Mouse (Mus musculus) R1 (cell line): Measurements from ENCODE around the gene Lfng.
A peak's percentile ranks its signal among the peaks of the same experiment; 100 is the strongest.

Experiments used
- DNase-seq: peaks from one replicate; pipeline ENCODE4 v3.0.0-alpha.2; 2018; ENCODE audit warnings: low read depth, low spot score

Gene Lfng

DNA sequence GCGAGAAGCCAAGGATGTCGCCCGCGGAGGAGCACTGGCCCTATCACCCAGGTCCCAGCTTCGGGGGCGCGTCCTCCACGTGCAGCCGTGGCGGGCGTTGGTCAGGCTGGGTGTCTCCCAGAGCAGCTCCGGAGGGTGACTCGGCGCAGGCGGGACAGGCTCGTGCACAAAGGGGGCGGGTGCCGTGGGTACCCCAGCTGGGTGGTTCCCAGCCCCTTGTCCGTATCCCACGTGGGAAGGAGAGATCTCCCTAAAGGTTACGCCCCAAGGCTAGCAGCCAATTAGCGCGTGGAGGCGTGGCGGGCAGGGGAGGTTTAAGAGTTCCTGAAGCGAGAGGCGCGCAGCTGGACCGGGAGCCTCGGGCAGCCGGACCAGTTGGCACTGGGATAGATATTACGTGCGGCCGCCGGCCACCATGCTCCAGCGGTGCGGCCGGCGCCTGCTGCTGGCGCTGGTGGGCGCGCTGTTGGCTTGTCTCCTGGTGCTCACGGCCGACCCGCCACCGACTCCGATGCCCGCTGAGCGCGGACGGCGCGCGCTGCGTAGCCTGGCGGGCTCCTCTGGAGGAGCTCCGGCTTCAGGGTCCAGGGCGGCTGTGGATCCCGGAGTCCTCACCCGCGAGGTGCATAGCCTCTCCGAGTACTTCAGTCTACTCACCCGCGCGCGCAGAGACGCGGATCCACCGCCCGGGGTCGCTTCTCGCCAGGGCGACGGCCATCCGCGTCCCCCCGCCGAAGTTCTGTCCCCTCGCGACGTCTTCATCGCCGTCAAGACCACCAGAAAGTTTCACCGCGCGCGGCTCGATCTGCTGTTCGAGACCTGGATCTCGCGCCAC lies at the start of gene Lfng:
Gene Lfng, plus strand, starts transcription at position 320 of the 835 bp plus-strand sequence.
- peak; percentile 94 for DNase-seq

DNA sequence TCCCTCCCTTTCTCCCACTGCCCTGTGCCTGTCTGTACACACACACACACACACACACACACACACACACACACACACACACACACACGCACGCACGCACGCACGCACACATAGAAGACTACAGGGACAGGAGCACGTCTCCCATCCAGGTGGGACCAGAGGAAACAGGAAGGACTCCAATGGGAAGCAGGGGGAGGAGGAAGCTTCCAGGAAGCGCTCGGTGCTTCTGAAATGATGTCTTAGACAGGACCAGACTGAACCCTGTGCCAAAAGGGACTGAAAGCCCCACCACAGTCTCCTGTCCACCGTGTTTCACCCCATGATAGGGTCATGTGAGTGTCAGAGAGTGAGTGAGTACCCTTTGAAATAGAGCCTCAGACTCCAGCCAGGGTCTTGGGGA lies 44.5 kb upstream of the Lfng start:
- no peak for DNase-seq

DNA sequence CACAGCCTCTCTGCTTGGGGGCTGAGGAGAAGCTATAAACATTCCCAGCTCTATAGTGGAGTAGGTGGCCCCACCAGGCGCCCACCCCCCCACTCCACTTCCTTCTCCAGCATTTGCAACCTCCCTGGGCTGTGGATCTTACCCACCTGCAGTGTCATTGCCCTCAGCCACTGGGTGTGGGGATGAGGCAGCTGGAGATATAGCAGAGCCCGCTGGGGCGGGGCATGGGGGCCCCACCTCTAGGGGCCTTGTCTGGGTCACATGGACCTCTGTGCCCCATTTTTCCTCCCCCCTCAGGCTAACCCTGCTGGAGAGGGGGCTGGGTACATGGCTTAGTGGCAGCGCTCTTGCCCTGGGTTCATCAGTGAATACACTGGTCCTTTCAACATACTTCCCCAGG lies 42.2 kb upstream of the Lfng start, which contains the start of gene Grifin:
Gene Grifin, minus strand, starts transcription at position 176 of the 400 bp plus-strand sequence.
- no peak for DNase-seq

DNA sequence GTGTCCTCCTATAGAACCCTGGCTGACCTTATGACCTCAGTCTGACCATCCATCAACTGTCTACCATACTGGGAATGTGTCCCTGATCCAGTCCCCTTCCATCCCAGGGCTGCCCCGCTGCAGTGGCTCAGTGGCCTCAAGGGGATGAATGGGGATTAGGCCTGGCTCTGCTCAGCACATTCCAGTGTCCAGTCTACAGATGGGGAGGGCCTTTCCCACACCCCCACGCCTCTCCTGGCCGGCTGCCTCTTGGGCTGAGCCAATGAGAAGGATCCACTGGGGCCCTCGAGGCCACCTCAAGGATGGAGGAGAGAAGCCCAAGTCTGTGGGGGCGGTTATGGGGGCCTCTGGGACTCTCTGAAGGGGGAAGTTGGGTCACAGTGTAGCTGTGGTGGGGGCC lies 41.7 kb upstream of the Lfng start:
- DNase-seq = no peak

GRCm38 (mm10) chr5:140565856-140566255 lies 41.3 kb upstream of the Lfng start:
- no peak for DNase-seq

GRCm38 (mm10) chr5:140566271-140566670 lies 40.8 kb upstream of the Lfng start:
- DNase-seq = no peak

DNA sequence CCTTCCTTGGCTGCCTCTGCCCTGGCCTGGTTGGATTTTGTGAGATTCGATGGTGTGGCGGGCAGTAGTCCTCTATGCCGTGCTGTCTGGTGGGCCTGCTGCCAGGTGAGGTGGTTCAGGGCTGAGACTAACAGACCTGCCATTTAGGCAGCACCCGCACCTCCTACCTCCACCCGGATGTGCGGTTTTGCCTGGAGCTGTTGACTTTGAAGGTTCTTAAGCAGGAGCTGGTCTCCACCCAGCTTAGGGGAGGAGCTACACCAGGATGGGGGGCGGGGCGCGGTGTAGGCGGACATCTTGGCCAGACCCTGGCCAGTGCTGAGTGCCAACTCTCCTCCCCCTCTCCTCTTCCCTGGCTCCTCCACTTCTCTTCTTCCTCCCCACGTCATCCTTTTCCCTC lies 39.8 kb upstream of the Lfng start:
- peak; percentile 91 for DNase-seq

DNA sequence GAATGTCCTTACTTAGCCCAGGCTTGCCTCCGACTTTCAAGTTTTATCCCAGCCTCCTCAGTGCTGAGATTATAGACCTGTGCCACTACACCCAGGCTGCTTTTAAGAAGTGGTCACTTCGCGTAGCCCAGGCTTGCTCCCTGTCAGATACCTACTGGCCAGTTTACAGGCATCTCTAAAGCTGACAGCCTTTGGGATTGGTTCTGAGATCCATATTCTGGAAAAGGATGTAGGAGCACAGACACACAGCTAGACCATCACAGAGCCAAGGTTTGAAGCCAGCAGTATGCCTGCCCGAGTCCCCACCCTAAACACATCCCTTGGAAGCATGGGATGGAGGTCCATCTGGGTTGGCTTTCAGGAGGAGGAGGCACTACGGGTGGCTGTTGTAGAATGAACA lies 39.4 kb upstream of the Lfng start:
- no peak for DNase-seq

DNA sequence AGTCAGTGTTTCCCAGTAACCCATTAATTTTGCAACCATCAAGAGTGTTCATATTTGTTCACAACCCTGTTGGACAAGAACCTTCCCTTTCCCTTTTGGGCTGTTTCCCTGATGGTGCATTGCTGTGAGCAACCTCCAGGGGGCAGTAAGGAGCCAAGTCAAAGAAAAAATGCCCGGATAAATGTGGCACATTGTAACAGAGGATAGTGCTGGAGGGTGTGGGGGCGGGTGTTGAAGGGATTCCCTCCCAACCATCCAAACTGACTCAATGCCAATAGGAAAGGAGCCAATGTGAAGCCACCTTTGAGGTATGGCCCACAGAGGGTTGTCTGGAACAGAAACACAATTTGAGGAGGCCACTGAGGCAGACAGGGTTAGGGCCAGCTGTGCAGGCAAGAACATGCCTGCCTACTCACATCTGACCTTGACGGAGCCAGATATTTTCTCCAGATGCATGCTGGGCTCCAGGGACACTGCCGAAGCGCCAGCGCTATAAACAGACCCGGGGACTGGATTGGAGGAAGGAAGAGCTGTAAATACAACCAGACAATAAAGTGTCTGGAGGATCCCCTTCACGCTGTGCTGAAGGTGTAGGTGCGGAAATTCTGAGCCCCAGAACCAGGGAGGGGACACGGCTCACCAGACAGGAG lies 38.7 kb upstream of the Lfng start:
- DNase-seq = peak; percentile 88

- DNase-seq = peak; percentile 38
These were observed 38.0 kb upstream of the Lfng start for GRCm38 (mm10) chr5:140569032-140569595.

GRCm38 (mm10) chr5:140570223-140570870 lies 36.8 kb upstream of the Lfng start:
- DNase-seq = peak; percentile 67

GRCm38 (mm10) chr5:140571201-140571600 lies 35.9 kb upstream of the Lfng start:
- DNase-seq = no peak

DNA sequence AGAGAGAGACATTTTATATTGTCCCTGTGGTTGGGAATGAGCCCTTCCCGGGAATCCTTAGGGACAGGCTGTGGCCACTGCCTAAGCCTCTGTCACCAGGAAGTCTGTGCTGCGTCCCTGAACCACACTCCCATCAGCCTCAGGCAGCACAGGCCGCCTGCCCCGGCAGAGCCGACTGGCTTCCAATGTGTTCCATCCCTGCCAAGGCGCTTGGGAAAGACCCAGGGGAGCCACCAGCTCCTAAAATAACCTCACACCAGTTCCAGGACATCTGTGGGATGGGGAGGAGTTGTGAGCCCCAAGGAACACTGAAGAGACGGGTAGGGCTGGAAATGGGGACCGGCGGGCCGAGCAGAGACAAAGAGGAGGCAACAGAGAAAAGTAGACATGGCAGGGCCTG lies 35.4 kb upstream of the Lfng start:
- no peak for DNase-seq

GRCm38 (mm10) chr5:140572611-140573010 lies 34.5 kb upstream of the Lfng start:
- DNase-seq = no peak

- DNase-seq = no peak
These were observed 31.7 kb upstream of the Lfng start for GRCm38 (mm10) chr5:140575381-140575866.

DNA sequence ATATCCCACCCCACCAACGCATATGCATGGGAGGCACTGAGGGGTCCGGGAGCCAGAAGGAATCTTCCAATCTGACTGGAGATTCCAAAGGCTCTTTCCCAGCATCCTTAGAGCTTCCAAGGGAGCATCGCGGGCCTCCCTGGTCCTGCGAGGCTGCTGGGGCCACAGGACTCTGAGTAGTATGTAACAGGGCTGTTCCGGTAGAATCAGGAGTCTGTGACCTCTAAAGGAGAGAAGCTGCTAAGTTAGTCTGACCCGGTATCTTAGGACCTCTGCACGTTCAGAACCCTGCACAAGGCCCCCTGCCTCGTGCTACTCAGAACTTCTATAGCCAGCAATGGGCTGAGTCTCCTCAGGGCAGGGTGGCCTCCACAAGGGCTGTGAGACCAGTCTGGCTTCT lies 27.9 kb upstream of the Lfng start:
- no peak for DNase-seq

GRCm38 (mm10) chr5:140579771-140580170 lies 27.3 kb upstream of the Lfng start:
- DNase-seq = peak; percentile 19

GRCm38 (mm10) chr5:140581569-140581968 lies 25.6 kb upstream of the Lfng start:
- peak; percentile 68 for DNase-seq

- DNase-seq = no peak
These were observed 24.0 kb upstream of the Lfng start for GRCm38 (mm10) chr5:140582995-140583731.

DNA sequence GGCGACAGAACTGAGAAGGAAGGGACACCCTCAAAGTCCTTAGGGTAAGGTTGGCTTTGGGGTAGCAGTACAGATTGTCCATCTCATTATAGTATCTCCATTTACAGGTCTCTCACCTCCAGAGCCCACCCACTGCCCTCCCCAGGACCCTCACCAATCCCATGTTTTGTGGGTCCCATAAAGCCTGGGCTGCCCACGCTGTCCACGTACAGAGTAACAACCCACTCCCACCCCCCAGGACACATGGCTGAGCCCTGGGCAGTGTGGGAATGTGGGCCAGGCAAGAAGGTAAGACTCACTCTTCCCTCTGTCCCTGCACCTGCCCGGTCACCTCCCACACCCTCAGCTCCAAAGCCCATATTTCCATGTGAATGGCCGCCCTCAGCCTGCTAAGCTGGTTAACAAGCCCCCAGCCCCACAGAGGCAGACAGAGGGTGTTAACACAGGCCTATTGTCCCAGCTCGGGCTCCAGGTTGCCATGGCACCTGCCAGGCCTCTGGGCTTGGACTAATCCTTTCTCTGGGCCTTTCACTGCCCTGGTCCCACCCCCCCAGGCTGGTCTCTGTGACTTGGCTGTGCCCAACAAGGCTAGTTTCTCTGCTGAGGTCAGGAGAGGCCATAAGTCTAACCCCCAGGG lies 23.3 kb upstream of the Lfng start:
- peak; percentile 85 for DNase-seq
